Mouse (Mus musculus): Measurements from ENCODE around the gene Ankrd37.

Ankrd37 gene

GRCm38 (mm10) chr8:45975126-45975836 lies 30.2 kb downstream of the Ankrd37 start, which contains the start of the genes 1700029J07Rik and Ufsp2:
Gene 1700029J07Rik, minus strand, starts transcription at chr8:45975252.
Gene Ufsp2, plus strand, starts transcription at chr8:45975528.
- peak; percentile 94 to 97 for DNase-seq (ENCODE audit: low read depth in 2 of 2, low spot score in 2 of 2)

- DNase-seq (ENCODE audit: low read depth in 2 of 2, low spot score in 2 of 2) = no peak
Observed at GRCm38 (mm10) chr8:45973988-45974505, 31.5 kb downstream of the Ankrd37 start.

- DNase-seq (ENCODE audit: low read depth in 2 of 2, low spot score in 2 of 2) = no peak
Observed at GRCm38 (mm10) chr8:45970894-45971293, 34.6 kb downstream of the Ankrd37 start.

GRCm38 (mm10) chr8:45950622-45951021 lies 54.9 kb downstream of the Ankrd37 start:
- no peak for DNase-seq (ENCODE audit: low read depth in 2 of 2, low spot score in 2 of 2)
